ENCODE assay signal across 31 mouse cellular contexts in genomic region chr1:98818076-98818475, GRCm38 (mm10).
"Had no signal": no experiment of that assay in that cellular context is flagged by ENCODE, and none has a peak within 500 bp of the region (broad histone marks: within the 10 kb centered on the region; RNA-seq: fewer than 3 reads in every experiment).

No protein-coding gene starts in this region.

- H3K27ac ChIP-seq: heart, embryonic 10.5 days; heart, embryonic 13.5 days; heart, embryonic 15.5 days; hindbrain, embryonic 10.5 days; hindbrain, embryonic 12.5 days; hindbrain, embryonic 13.5 days; hindbrain, embryonic 14.5 days; hindbrain, embryonic 15.5 days; hindbrain, postnatal 0 days; intestine, embryonic 15.5 days; kidney, embryonic 15.5 days; kidney, postnatal 0 days; layer of hippocampus, adult 2 months; left cerebral cortex, adult 2 months had no signal

- H3K4me1 ChIP-seq: heart, embryonic 10.5 days; heart, embryonic 12.5 days; heart, embryonic 13.5 days; heart, embryonic 15.5 days; hindbrain, embryonic 10.5 days; hindbrain, embryonic 12.5 days; hindbrain, embryonic 13.5 days; hindbrain, embryonic 15.5 days; intestine, embryonic 15.5 days; kidney, embryonic 15.5 days had no signal

- H3K36me3 ChIP-seq: heart, embryonic 10.5 days; heart, embryonic 12.5 days; heart, embryonic 13.5 days; heart, embryonic 15.5 days; hindbrain, embryonic 10.5 days; hindbrain, embryonic 12.5 days; hindbrain, embryonic 13.5 days; hindbrain, embryonic 15.5 days; intestine, embryonic 15.5 days; kidney, embryonic 15.5 days had no signal

- DNase-seq: heart, postnatal 10 days; heart, postnatal 14 days; heart, postnatal 36 days; heart, postnatal 4 days; kidney, adult 11 months; kidney, adult 18-20 months; kidney, adult 2 months; kidney, adult 8-10 months; kidney, adult 9 months; kidney, postnatal 10 days; kidney, postnatal 14 days; kidney, postnatal 25 days; kidney, postnatal 36 days; kidney, postnatal 4 days; layer of hippocampus, adult 9-11 months; layer of hippocampus, postnatal 36 days had no signal

- H3K27me3 ChIP-seq: heart, embryonic 12.5 days; heart, embryonic 13.5 days; heart, embryonic 15.5 days; hindbrain, embryonic 12.5 days; hindbrain, embryonic 13.5 days; hindbrain, embryonic 15.5 days; intestine, embryonic 15.5 days; kidney, embryonic 15.5 days had no signal

- H3K4me3 ChIP-seq: heart, embryonic 10.5 days; heart, embryonic 12.5 days; heart, embryonic 13.5 days; heart, embryonic 15.5 days; hindbrain, embryonic 10.5 days; hindbrain, embryonic 12.5 days; hindbrain, embryonic 13.5 days; hindbrain, embryonic 15.5 days; intestine, embryonic 15.5 days; kidney, embryonic 15.5 days; layer of hippocampus, adult 2 months; left cerebral cortex, adult 2 months had no signal

- H3K9me3 ChIP-seq: heart, embryonic 10.5 days; heart, embryonic 13.5 days; heart, embryonic 15.5 days; hindbrain, embryonic 10.5 days; hindbrain, embryonic 12.5 days; hindbrain, embryonic 13.5 days; hindbrain, embryonic 15.5 days; intestine, embryonic 15.5 days; kidney, embryonic 15.5 days had no signal

- H3K9ac ChIP-seq: heart, embryonic 12.5 days; heart, embryonic 13.5 days; heart, embryonic 15.5 days; hindbrain, embryonic 12.5 days; hindbrain, embryonic 13.5 days; hindbrain, embryonic 14.5 days; hindbrain, embryonic 15.5 days; intestine, embryonic 15.5 days; kidney, embryonic 15.5 days had no signal
